Mouse (Mus musculus) adipocyte (in vitro differentiated cells): ENCODE data around the gene Fam151b.

Experiments used
- DNase-seq: peaks from one replicate; pipeline ENCODE4 v3.0.0-alpha.2; 2016; ENCODE audit warnings: low spot score

The Fam151b gene

DNA sequence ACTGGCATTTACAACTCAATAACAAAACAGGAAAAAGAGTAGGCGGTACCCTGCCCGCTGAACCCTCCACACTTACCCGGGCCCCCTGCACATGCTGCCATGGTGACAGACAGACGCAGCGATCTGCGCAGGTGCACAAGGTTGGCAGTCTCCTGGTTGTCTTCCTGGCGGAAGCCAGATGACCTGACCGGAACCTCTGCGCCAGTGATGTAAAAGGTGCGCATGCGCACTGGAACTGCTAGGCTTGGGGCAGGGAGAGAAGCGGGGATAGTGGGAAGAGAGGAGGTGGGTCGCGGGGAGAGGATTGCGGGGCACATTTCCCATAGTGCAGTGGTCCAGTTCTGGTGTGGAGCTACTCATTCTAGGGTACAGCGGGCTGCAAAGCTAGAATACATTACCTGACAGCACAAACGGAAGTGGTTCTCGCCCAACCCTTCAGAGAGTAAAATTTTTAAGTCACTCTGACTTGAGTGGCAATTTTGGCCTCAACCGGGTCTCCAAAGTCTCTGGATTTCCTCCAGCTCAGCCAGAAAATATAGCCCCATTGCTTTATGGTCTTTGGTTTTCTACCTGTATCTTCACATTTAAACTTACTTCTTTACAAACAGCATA, at the start of gene Fam151b:
Gene Fam151b, minus strand, starts transcription at position 164 of the 612 bp plus-strand sequence.
- DNase-seq = peak; percentile 74

DNA sequence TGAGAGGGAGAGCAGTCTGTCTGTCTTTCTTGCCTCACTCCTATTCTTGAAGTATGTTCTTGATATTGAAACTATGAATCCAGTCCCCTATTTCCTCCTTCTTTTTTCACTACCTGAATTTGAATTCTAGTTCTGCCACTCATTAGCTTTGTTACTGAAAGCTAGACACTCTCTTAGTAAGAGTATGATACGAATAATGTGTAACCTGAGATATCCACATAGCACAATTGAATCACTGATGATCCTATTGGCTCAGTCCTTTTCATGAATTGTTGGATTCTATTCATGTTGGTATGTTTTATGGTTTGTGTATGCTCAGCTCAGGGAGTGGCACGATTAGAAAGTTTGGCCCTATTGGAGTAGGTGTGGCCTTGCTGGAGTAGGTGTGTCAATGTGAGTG, 48.4 kb upstream of the Fam151b start:
- no peak for DNase-seq

DNA sequence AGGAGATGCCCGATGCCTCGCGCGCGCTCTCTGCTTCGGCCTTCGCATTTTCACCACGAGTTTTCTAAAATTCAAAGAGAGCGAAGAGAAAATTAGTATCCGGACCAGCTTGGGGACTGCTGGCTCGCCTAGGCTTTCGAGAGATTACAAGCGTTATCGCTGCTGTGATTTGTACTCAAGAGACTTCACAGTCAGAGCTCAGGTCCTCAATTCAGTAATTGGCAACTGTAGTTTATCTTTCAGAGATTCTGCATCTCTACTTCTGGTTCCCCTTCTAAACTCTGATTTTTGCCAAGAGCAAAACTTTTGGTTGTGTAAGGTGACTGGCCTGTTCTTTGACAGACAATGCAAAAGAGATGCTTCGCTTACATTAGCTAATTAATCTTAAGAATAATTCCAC, 47.4 kb upstream of the Fam151b start:
- no peak for DNase-seq

DNA sequence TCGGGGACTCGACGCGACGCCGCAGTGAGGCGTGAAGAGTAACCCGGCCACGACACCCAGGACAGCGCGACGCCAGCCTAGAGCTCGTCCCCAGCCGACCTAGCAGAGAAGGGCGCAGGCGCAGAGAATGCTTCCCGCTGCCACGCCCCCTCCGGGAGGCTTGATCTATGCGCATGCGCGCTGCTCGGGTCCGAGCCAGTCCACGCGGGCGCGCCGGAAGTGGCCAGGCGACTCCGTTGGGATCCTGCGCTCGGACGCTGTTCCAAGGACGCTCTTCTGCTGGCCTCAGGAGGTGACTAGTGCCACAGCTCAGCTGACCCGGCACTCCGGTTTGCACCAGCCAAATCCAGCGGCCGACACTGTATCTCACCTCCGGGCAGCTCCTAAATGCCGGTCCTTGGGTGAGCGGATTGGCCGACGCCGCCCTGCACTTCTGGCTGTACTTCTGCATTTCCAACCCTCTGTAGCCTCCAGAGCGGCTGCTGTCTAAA, 47.0 kb upstream of the Fam151b start, which contains the start of gene Zfyve16:
Gene Zfyve16, minus strand, starts transcription at position 148 of the 491 bp plus-strand sequence.
- DNase-seq = peak; percentile 96

DNA sequence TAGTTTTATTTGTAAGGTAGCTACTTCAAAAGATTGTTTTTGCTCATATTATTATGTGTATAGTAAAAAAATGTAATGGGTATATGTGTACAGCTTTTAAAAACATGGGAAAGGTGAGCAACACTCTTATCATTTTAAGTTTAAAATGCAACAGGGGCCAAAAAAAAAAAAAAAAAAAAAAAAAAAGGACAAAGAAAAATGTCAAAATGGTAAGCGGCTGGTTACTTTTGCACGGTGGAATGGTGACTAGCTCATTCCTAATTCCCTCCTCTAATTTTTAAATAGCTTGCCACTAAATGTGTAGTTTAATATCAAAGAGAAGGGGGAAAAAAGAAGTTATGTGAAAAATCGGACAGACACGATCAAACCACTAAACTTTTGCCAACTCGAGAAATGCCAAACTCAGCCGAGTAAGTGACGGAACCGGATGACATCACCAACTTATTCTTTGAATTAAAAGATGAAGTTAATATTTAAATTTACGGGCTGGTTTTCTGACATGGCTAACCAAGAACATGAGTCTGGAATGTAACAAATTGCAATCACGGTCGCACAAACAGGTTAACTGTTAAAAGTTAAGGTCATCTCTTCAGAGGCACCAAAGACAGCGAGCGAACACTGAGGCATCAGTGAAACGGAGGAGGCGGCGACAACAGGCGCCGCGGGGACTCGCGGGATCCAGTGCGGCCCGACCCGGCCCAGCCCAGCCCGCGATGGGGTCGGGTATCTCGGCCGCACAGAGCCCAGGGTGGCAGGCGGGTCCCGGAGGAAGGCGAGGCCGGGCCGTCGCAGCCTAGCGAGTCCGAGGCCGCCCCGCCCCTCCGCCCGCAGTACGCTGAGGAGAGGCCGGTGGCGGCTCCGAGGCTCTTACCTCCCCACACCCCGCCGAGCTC, 46.3 kb upstream of the Fam151b start:
- DNase-seq = peak; percentile 61

DNA sequence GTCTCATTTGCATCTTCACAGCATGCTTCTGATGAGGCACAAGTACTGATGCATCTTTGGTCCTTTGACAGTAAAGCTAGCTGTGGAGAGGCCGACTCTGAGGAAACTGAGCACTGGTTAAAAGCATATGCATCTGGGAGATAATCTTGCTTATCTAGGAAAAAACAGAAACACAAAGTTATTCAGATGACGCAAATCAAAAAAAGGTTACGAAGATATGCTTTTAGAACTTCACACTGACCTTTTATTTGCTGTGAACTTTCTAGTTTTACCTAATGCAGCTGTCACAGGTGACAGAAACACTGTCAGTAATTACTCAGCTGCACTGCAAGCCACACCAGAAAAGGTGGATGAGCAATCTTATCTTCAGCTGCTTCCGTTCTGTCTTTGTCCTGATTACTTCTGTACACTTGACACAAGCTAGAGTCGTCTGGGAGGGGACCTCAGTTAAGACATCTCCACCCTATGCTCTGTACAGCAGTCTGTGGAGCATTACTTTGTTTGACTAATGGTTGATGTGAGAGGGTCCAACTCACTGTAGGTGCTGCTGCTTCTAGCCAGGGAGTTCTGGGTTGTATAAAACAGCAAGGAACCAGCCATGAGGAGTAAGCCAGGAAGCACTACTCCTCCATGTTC, 39.5 kb upstream of the Fam151b start:
- DNase-seq = no peak

DNA sequence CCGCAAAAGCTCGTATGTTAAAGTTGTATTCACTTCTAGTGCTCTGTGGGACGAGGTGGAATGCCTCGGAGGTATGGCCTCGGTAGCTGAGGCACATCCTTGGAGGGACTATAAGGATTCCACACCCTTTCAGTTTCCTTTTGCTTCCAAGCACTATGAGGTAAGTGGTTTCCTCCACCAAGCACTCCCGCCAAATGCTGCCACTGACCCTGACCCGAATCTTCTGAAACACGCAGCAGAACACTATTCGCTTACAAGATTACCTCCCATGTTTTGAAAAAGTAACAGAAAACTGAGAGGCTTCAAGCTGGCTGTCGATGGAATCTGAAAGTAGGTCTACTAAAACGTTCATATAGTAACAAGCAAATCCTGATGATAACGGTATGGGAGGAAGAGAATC, 21.1 kb upstream of the Fam151b start:
- no peak for DNase-seq

DNA sequence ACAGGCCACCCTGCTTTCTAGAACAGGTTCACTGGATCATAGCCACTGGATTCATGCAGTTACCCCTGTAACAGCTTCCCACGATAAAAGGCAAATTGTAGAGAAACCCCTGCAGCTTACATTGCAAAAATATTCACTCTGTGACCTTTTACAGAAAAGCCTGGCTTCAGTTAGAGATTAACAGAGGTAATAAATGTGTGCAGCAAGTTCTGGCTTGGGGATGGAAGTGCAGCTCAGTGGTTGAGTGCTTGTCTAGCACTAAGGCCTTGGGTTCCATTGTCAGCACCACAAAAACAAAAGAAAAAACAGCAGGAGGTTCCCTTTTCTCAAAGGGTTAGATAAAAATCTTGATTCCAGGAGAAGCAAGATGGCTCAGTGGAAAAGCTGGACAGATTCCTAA, 8.1 kb upstream of the Fam151b start:
- no peak for DNase-seq

DNA sequence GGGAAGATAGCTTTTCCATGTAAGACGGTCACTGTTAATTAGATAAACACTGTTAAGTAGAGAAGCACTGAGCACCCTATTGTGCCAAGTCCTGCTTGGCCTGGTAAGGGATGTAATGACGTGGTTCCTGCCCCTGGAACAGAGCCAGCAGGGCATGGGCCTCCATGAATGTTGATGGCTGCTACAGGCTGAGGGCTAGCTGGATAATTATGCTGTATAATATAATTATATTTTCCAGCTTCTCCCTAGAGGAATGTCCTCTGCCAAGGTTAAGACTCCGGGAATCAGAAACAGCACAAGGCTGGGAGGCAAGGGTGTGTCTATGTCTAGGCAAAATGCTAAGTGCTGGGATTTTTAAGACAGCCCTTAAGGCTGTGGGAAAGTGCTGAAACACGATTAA, 7.0 kb upstream of the Fam151b start:
- no peak for DNase-seq

DNA sequence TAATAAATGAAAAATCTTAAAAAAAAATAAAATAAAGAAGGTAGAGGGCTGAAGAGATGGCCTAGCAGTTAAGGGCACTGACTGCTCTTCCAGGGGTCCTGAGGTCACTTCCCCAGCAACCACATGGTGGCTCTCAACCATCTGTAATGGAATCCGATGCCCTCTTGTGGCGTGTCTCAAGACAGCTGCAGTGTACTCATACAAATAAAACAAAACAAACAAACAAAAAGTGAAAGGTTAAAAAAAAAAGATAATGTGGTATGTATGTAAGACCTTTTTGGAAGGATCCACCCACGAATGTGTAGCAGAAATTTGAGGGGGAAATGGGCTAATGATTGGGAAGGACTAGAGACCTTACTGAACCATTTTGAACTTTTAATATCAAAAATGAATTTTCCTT, 467 bp downstream of the Fam151b start:
- peak; percentile 66 for DNase-seq

DNA sequence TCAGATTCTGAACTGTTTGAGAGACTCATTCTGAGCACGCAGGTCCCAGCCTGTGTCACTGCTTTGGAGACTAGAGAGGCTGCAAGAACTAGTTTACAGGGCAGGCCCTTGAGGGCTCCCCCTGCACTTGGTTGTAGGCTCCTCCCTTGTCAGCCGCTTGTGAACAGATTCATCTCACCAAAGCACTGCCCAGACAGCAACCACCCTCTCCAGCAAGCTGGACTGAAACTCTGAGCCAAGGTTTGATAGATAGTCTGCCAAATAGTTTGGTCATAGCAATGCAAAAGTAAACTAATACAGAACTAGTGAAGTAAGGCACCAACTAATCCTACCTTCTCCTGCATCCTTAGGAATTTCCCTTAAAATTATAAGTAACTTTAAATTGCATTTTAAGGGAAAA, 13.7 kb downstream of the Fam151b start:
- DNase-seq = peak; percentile 34

DNA sequence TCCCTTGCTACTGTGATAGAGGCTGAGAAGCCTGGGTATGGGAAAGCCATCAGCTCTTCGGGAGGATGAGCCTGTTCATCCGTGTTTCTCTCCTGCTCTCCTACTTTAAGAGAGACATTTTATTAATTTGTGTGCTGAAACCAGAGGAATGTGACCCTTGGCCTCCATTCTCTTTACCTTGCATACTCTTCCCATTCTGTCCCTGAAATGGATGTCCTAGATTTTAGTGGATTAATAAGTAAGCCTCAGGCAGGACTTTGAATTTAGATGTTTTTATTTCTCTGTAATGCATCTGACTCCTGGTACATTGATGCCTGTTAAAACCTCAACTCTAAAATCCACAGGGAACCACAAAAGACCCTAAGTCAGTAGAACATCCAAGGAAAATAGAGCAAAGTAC, 14.4 kb downstream of the Fam151b start:
- no peak for DNase-seq

DNA sequence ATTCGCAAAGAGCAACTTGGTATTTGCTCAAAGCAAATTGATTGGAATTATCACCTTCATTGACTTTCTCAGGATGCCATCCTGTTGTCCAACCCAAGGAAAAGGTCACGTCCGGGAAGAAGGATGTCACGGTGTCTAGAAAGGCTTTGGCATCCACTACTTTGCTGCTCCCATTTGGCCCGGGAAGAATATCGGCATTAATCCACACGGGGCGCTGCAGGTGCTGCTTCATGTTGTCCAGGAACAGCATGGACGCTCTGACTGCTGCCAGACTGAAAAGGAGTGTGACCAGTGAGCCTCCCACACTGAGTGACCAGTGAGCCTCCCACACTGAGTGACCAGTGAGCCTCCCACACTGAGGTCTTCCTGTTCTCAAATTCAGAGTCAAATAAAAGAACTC, 15.9 kb downstream of the Fam151b start:
- no peak for DNase-seq

DNA sequence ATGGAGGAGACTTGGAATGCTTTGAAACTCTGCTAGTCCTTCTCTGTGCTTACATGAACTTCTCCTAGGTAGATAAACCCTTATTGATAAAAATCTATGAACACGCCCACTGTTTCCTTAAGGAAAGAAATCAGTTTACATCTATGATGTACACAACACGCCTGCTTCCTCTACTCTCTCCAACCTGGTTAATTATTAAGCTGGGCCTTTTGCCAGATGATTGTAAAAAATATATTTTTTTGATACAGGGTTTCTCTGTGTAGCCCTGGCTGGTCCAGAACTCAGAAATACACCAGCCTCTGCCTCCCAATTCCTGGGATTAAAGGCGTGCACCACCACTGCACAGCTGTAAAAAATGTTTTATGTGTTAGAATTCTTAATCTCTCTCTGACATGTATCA, 19.1 kb downstream of the Fam151b start:
- no peak for DNase-seq

DNA sequence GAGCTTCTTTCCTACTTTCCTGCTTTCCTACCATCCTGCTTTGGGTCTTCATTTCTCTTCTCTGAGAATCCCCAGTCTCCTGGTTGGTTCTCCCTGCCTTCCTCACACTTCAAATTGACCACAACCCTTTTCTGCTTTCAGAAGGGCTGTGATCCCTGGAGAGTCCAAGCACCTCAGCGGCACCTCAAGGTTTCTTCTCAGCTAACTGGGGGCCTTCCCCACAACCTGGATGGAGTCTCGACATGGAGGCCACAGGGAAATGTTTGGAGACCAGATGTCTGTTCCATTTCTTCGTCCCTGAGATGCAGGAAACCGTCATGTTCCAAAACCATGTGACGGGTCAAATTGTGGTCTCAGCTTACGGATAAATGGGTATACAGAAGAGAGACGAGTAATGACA, 36.9 kb downstream of the Fam151b start:
- DNase-seq = no peak

DNA sequence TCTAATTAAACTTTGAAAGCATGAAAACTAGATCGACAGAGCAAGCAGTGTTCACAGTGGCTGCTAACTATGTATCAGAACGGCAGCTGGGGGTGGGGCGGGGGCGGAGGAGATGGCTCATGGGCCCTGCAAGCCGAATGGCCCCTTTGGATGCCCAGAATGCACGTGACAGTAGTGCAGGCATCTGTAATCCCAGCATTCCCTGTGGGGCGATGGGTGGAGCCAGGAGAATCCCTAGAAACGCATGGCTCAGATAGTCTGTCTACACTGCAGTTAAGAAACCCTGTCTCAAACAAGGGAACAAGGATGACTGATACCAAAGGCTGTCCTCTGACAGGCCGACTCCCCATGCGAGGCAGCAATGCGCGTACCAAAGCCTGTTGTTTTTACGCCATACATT, 43.5 kb downstream of the Fam151b start:
- DNase-seq = no peak

DNA sequence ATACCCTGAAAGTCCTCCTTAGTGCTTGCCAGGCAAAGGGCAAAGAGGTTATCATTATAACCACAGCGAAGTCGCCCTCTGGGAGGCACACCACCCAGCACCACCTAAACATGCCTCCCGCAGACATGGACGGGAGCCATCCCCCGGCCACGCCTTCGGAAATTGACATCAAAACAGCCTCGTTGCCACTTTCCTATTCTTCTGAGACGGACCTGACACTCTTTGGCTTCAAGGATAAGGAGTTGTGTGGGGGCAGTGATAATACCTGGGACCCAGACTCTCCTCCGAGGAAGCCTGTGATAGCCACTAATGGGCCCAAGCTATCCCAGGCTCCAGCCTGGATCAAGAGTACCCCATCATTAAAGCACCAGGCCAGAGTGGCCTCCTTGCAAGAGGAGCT, 45.2 kb downstream of the Fam151b start:
- DNase-seq = no peak

DNA sequence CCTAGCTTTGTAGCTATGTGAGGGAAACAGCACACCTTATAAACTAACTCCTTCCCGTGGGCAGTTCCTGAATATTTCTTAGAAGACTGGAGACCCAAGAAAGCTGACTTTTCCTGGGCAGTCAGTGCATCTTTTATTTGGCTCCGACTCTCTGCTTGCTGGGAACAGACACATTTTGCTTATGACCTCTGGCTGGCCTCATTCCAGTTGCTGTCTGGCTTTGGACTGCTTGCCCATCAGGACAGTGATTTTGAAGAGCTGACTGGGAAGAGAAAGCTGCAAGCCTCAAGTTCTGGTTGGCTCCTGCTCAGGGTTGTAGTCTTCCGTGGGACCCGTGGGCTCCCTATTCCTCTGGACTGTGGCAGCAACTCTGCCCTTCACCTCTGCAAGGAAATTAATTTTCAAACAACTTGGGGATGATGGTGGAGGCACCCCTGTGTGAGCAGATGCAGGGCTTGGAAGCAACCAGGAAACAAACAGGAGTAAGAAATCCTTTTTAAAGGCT, 56.4 kb downstream of the Fam151b start:
- peak; percentile 48 for DNase-seq

DNA sequence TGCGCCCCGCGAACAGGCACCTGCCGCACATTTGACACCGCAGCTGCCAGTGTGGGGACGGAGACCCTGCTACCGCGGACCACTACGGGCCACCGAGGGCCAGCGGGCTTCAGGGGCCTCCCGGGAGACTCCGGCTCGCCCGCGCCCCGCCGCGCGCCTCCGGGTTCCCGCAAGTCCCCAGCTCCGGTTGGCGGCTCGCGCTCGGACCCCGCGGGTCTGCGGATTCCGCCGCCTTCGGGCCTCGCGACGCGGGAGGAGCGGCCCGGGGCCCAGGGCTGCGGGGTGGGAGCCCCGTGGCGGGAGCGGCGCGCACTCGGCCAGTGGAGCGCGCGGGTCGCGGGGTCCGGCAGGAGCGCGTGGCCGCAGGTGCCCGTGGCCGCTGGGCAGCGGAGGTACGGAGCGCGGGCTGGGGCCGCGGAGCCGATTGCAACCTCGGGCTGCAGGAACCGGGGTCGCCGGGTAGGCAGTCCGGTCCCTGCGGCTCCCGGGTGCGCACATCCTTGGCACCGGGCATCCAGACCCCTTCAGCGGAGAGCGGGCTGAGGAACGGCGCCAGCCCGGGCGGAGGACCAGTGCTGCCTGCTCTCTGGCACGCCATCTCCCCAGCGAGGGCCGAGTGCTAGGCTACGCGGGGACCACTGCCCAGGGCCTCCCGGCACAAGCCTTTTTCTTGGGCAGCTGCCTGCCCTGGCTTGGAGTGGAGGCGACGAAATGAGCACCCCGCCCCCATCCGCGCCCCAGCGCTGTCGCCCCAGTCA, 57.3 kb downstream of the Fam151b start:
- no peak for DNase-seq

DNA sequence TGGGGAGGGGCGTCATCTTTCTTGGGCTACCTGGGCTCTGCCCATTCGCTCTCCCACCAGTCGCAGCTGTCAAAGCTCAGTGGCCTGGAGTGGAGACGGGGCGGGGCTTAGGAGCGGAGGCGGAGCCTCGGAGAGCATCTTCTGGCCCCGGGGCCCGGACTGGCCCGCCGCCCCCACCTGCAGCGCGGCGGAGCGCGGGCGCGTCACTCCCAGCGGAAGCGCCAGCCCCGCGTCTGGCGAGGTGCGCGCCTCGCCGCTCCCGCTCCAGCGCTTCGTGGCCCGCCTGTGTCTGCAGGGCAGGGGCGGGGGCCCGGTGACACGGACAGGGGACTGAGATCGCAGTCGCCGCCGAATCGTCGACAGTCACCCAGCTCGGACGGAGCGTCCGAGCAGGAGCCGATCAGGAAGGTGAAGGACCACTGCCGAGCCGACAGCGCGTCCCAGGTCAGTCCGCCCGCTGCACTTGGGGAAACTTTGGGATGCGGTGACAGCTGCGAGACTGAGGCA, 58.0 kb downstream of the Fam151b start, which contains the start of gene Ankrd34b:
Gene Ankrd34b, plus strand, starts transcription at position 139 of the 507 bp plus-strand sequence.
- DNase-seq = no peak

DNA sequence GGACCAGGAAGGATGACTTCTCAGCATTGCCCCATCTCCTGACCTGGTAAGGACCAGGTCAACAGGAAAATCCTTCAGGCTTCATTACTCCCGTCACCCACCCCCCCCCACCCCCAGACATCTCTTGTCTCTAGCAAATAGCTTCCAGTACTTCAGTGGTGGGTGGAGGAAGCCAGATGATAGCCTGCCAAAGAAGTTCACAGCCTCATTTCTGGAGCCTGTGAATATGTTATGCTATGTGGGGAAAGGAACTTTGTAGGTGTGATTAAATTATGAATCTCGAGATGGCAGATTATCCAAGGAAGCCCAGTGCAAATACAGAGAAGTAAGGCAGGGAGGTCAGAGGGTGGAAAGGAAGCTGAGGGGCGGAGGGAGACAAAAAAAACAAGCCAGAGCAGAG, 60.1 kb downstream of the Fam151b start:
- no peak for DNase-seq

DNA sequence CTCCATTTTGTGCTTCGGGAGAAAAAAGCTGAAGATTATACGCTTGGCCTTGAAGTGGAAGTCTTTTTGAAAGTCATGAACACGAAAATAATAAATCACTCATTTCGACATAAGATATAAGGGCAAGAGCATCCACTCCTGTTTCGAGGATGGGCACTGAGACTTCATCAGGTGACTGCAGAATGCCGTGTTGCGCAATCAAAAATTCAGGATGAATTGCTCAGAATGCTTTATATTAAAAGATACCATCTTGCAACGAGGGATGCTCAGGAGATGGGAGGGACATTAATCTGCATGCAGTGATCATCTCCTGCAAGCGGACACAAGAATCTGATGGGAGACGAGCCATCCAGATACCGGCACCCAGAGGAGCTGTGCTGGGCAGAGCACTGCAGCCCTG, 64.2 kb downstream of the Fam151b start:
- no peak for DNase-seq
